Mouse (Mus musculus) neutrophil, adult 65 days (primary cell): ENCODE data around the gene Gtf3c5. TPM values are rescaled to one million over a fixed set of nuclear protein-coding genes. Genes with fewer than 3 reads are reported as not detected.

ENCODE experiments used
- total RNA-seq: library from RNA; stranded (reverse); gene quantifications from 2 replicates; pipeline ENCODE4 v1.2.4, GENCODE M21; 2023

Gene Gtf3c5
- 16.2 and 18.6 TPM in 2 replicates for total RNA-seq

DNA sequence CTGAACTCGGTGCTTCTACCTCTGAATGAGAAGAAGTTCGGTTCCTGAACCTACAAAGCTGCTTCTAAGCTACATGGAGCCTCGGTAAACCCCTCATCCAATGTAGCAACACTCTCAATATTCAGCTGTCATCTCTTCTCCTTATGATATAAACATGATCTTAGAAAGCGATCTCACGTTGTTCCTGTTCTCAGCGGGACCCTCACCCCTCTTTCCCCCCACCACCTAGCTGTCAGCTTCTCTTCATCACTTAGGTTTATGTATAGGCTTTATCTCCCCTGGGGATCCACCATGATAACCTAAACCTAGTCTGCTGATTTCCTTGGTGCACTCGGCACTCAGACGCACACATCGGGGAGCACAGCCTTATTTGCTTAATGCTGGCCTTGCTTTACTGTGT, at the start of gene Gtf3c5:
TSS of gene Gtf3c5 (minus strand) at position 101 of the 400 bp plus-strand sequence.

DNA sequence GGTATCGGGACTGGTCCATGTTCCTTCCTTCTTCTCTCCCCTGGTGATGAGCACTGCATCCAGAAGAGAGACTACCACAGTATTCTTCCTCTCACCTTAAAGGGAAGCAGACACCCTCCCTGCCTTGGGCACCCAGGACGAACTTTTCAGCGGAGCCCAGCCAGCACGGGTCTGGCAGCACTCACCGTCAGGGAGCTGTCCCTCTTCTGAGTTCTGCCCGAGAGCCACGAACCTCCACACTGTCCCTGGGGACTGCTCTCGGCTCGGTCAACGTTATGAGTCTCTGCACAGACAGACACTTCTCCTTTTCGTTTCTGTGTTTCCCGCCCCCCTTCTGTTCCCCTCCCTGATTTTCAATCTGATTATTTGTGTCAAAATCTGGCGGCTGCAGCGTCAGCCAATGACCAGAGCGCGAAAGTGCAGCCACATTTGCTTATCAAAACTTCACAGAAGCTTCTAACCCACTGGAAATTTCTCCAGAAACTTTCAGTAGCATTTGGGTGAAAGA, 38.2 kb upstream of the Gtf3c5 start, which contains the start of gene Gfi1b:
TSS of gene Gfi1b (minus strand) at position 319 of the 508 bp plus-strand sequence.

DNA sequence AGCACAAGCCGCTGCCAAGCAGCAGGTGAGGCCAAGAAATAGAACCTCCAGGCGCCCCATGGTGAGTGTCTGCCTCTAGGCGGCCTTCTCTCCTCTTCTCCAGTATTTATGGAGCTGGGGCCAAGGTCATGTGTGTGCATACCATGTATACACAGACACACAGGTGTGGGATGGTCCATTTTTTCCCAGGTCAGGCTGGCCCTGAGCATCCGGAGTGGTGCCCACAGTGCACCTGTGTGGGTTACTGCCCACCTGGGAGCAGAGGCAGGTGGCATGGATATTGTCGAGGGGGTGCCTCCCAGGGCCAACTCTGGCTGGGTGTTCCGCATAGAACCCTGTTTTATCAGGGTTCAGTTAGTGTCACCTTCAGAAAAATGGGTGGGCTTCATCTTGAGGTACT, 20.2 kb downstream of the Gtf3c5 start, which contains the start of gene Cel:
TSS of gene Cel (minus strand) at position 101 of the 400 bp plus-strand sequence.

Other genes with a start within 250 kb of the Gtf3c5 start
- gene Ppp1r26, start 137.0 kb downstream of the Gtf3c5 start, total RNA-seq, result 0.41 TPM in 1 of 2 replicates, not detected in the other
- gene 1700007K13Rik, start 117.4 kb downstream of the Gtf3c5 start, total RNA-seq, result not detected in 2 replicates
- 10.8 and 11.1 TPM in 2 replicates for gene Mrps2, start 115.7 kb downstream of the Gtf3c5 start, total RNA-seq
- gene Gbgt1, start 86.9 kb downstream of the Gtf3c5 start, total RNA-seq, result 3.6 and 3.7 TPM in 2 replicates
- 1.5 TPM in 1 of 2 replicates, not detected in the other for gene Gm10134, start 77.7 kb downstream of the Gtf3c5 start, total RNA-seq
- 128 and 156 TPM in 2 replicates for gene Ralgds, start 70.6 kb downstream of the Gtf3c5 start, total RNA-seq
- not detected in 2 replicates for gene Cel, start 20.3 kb downstream of the Gtf3c5 start, total RNA-seq
- 5.5 and 6.3 TPM in 2 replicates for gene Gfi1b, start 38.2 kb upstream of the Gtf3c5 start, total RNA-seq
- gene Tsc1, start 57.5 kb upstream of the Gtf3c5 start, total RNA-seq, result 32.7 and 44.4 TPM in 2 replicates
- 11.9 and 16.3 TPM in 2 replicates for gene Spaca9, start 116.0 kb upstream of the Gtf3c5 start, total RNA-seq
- 2.2 and 5.0 TPM in 2 replicates for gene Ak8, start 116.4 kb upstream of the Gtf3c5 start, total RNA-seq